Mouse (Mus musculus) Patski (cell line): ENCODE measurements around the gene Oas1d. TPM values are rescaled to one million over a fixed set of nuclear protein-coding genes. Genes with fewer than 3 reads are reported as not detected.
"Not testable (repeated sequence)": the region's sequence is repeated elsewhere in the genome, so short reads cannot be mapped to it uniquely, and the experiment has no call there.

Source experiments
- ATAC-seq: fragments of 100-300 bp; one replicate; pipeline ENCODE4 v1.8.0; 2021
- CTCF ChIA-PET: fragments of 350-600 bp; sonication (Branson Sonifier 250); formaldehyde crosslinking; loops from one replicate; lab custom pipeline; 2022; ENCODE audit warnings: inconsistent platforms; lab: Charles Lee
- POLR2A ChIA-PET: fragments of 350-600 bp; sonication (Branson Sonifier 250); formaldehyde crosslinking; loops from one replicate; lab custom pipeline; 2022; ENCODE audit warnings: antibody characterized with exemption, inconsistent platforms; lab: Charles Lee
- DNase-seq: peaks from one replicate; pipeline ENCODE4 v3.0.0-alpha.2; 2011; ENCODE audit warnings: low read depth, low spot score
- H3K27me3 ChIP-seq: fragments of 371-371 bp; one replicate; pipeline ENCODE4 v1.5.1; 2021
- CTCF ChIP-seq: fragments of 100-300 bp; IDR thresholded peaks from one replicate; pipeline ENCODE4 v1.5.1; 2021
- in situ Hi-C: fragments of 300-500 bp; cut with MboI; formaldehyde crosslinking; loops from 3 replicates; pipeline ENCODE4 v1.11.1; 2018; ENCODE audit warnings: low pct_unique_long_range_greater_than_20kb, mixed read lengths
- polyA plus RNA-seq: library from polyadenylated mRNA; unstranded; gene quantifications from one replicate; pipeline ENCODE4 v1.2.3, GENCODE M21; 2021

The Oas1d gene
- not detected for polyA plus RNA-seq

GRCm38 (mm10) chr5:120914204-120914603 lies at the start of gene Oas1d:
Gene Oas1d, plus strand, starts transcription at chr5:120914536.
- DNase-seq, H3K27me3 ChIP-seq, in situ Hi-C loops, CTCF ChIA-PET, POLR2A ChIA-PET, ATAC-seq: not testable (repeated sequence)

- ATAC-seq (no peak), DNase-seq (no peak)
- H3K27me3 ChIP-seq = peaks cover 8% of the 10 kb centered on the region
- CTCF ChIA-PET = no interaction called here
- no peak for TF ChIP-seq CTCF
- in situ Hi-C loops = no loop called here
- POLR2A ChIA-PET = no interaction called here
Measured at GRCm38 (mm10) chr5:120865336-120865860, 48.9 kb upstream of the Oas1d start.

- ATAC-seq (no peak), DNase-seq (no peak)
- POLR2A ChIA-PET = no interaction called here
- TF ChIP-seq CTCF = no peak
- CTCF ChIA-PET = no interaction called here
- in situ Hi-C loops = no loop called here
- no peaks in the 10 kb centered on the region for H3K27me3 ChIP-seq
Measured at GRCm38 (mm10) chr5:120869436-120870015, 44.8 kb upstream of the Oas1d start.

GRCm38 (mm10) chr5:120870081-120870480 lies 44.3 kb upstream of the Oas1d start:
- no peak for DNase-seq
- no peak for ATAC-seq
- no peak for TF ChIP-seq CTCF
- in situ Hi-C loops = no loop called here
- CTCF ChIA-PET = no interaction called here
- H3K27me3 ChIP-seq = no peaks in the 10 kb centered on the region
- POLR2A ChIA-PET = no interaction called here

- no peak for ATAC-seq
- H3K27me3 ChIP-seq = no peaks in the 10 kb centered on the region
- no peak for TF ChIP-seq CTCF
- POLR2A ChIA-PET = no interaction called here
- in situ Hi-C loops = no loop called here
- no peak for DNase-seq
- CTCF ChIA-PET = no interaction called here
Measured at GRCm38 (mm10) chr5:120870782-120871181, 43.6 kb upstream of the Oas1d start.

GRCm38 (mm10) chr5:120871469-120871868 lies 42.9 kb upstream of the Oas1d start:
- ChIA-PET POLR2A (no interaction called here), CTCF (no interaction called here)
- TF ChIP-seq CTCF = no peak
- H3K27me3 ChIP-seq = no peaks in the 10 kb centered on the region
- DNase-seq (no peak), ATAC-seq (no peak)
- in situ Hi-C loops = no loop called here

- in situ Hi-C loops, POLR2A ChIA-PET, CTCF ChIA-PET, ATAC-seq, H3K27me3 ChIP-seq, DNase-seq: not testable (repeated sequence)
Measured at GRCm38 (mm10) chr5:120876839-120877238, 37.5 kb upstream of the Oas1d start.

GRCm38 (mm10) chr5:120877407-120877806 lies 36.9 kb upstream of the Oas1d start:
- ATAC-seq, CTCF ChIA-PET, POLR2A ChIA-PET, H3K27me3 ChIP-seq, in situ Hi-C loops, DNase-seq: not testable (repeated sequence)

- H3K27me3 ChIP-seq, DNase-seq, CTCF ChIA-PET, ATAC-seq, POLR2A ChIA-PET, in situ Hi-C loops: not testable (repeated sequence)
Measured at GRCm38 (mm10) chr5:120878803-120879202, 35.5 kb upstream of the Oas1d start.

- POLR2A ChIA-PET, CTCF ChIA-PET, in situ Hi-C loops, H3K27me3 ChIP-seq, DNase-seq, ATAC-seq: not testable (repeated sequence)
Measured at GRCm38 (mm10) chr5:120881681-120882080, 32.7 kb upstream of the Oas1d start.

- POLR2A ChIA-PET = interaction anchor here (0.6 kb wide), 1 partner anchor 685 kb away, joined by 3 read pairs; no protein-coding TSS in a partner anchor
- ATAC-seq, in situ Hi-C loops, CTCF ChIA-PET, DNase-seq, H3K27me3 ChIP-seq: not testable (repeated sequence)
Measured at GRCm38 (mm10) chr5:120887413-120887812, 26.9 kb upstream of the Oas1d start, which contains the start of gene Oas1g. Gene Oas1g, minus strand, starts transcription at chr5:120887613.

- ATAC-seq (no peak), DNase-seq (no peak)
- ChIA-PET POLR2A (no interaction called here), CTCF (no interaction called here)
- TF ChIP-seq CTCF = no peak
- no peaks in the 10 kb centered on the region for H3K27me3 ChIP-seq
- in situ Hi-C loops = no loop called here
Measured at GRCm38 (mm10) chr5:120887831-120888230, 26.5 kb upstream of the Oas1d start.

GRCm38 (mm10) chr5:120888294-120888815 lies 26.0 kb upstream of the Oas1d start:
- in situ Hi-C loops, POLR2A ChIA-PET, DNase-seq, CTCF ChIA-PET, H3K27me3 ChIP-seq, ATAC-seq: not testable (repeated sequence)
